Mouse (Mus musculus) layer of hippocampus, adult 2 months (tissue): Measurements from ENCODE around the gene Gxylt2. TPM values are rescaled to one million over a fixed set of nuclear protein-coding genes. Genes with fewer than 3 reads are reported as not detected.

ENCODE experiments used
- DNase-seq, 2 experiments: peaks; one replicate each; pipeline ENCODE4 v3.0.0; 2022; ENCODE audit warnings: low spot score in 2 of 2
- H3K27ac ChIP-seq: fragments of 200-600 bp; 2 replicates; pipeline ENCODE4 v1.8.1; 2022
- H3K4me3 ChIP-seq: fragments of 200-600 bp; 2 replicates; pipeline ENCODE4 v1.8.1; 2022; ENCODE audit warnings: mild to moderate bottlenecking
- CTCF ChIP-seq: fragments of 200-600 bp; conservative IDR thresholded peaks from 2 replicates; pipeline ENCODE4 v1.8.1; 2022; ENCODE audit warnings: antibody characterized with exemption, mild to moderate bottlenecking, moderate library complexity
- total RNA-seq, 2 experiments: library from RNA; stranded (reverse); gene quantifications; 2 replicates each; pipeline ENCODE4 v1.2.3; 2021

The Gxylt2 gene
- total RNA-seq, 2 experiments from 2014 or later = 1.7 to 2.7 TPM

GRCm38 (mm10) chr6:100847264-100847663 lies 142.7 kb downstream of the Gxylt2 start:
- Histone ChIP-seq H3K4me3 (no peak overlapping the region), H3K27ac (no peak overlapping the region)
- no peak for TF ChIP-seq CTCF
- no peak for DNase-seq

GRCm38 (mm10) chr6:100848682-100849375 lies 144.3 kb downstream of the Gxylt2 start:
- DNase-seq = no peak
- H3K4me3 ChIP-seq = no peak overlapping the region
- no peak overlapping the region for H3K27ac ChIP-seq
- TF ChIP-seq CTCF = no peak

- Histone ChIP-seq H3K27ac (no peak overlapping the region), H3K4me3 (no peak overlapping the region)
- DNase-seq = no peak
- TF ChIP-seq CTCF = no peak
Observed at GRCm38 (mm10) chr6:100850671-100851081, 146.1 kb downstream of the Gxylt2 start.

- H3K27ac ChIP-seq = no peak overlapping the region
- DNase-seq = no peak
- H3K4me3 ChIP-seq = no peak overlapping the region
- no peak for TF ChIP-seq CTCF
Observed at GRCm38 (mm10) chr6:100851083-100851482, 146.5 kb downstream of the Gxylt2 start.

Other genes with a start within 250 kb of the Gxylt2 start
- gene Shq1, start 33.6 kb upstream of the Gxylt2 start, total RNA-seq = 1 to 10 TPM; 6.4 to 6.7 TPM
- gene Ppp4r2, start 128.9 kb downstream of the Gxylt2 start, total RNA-seq = 10 to 100 TPM; 69.4 to 85.4 TPM